Mouse (Mus musculus) CH12.LX (cell line): Measurements from ENCODE around the gene Bcr. TPM values are rescaled to one million over a fixed set of nuclear protein-coding genes. Genes with fewer than 3 reads are reported as not detected.

Experiments
- DNase-seq: peaks from one replicate; pipeline ENCODE4 v3.0.0-alpha.2; 2013; ENCODE audit errors: extremely low read depth
- H3K27ac ChIP-seq: 2 replicates; pipeline ENCODE4 v1.5.1; 2012; ENCODE audit warnings: low read depth, mild to moderate bottlenecking, control low read depth, moderate library complexity; ENCODE audit not compliant: insufficient read depth
- H3K27me3 ChIP-seq: replicated peaks from 2 replicates; pipeline ENCODE3; 2012; ENCODE audit warnings: inconsistent platforms
- H3K36me3 ChIP-seq, 2 experiments: replicated peaks in 1 of 2; 2 replicates each; pipeline versions ENCODE3 to v1.6.1; 2012; ENCODE audit warnings: inconsistent platforms in 1 of 2, low read length in 1 of 2, mild to moderate bottlenecking in 1 of 2, mixed read lengths in 1 of 2, moderate library complexity in 1 of 2; ENCODE audit not compliant: control insufficient read depth in 1 of 2, insufficient read depth in 1 of 2
- H3K4me1 ChIP-seq, 2 experiments: 2 replicates each; pipeline ENCODE4 v1.6.1; 2012; ENCODE audit warnings: inconsistent platforms in 1 of 2, moderate library complexity in 1 of 2; ENCODE audit not compliant: insufficient read depth in 2 of 2, control insufficient read depth in 1 of 2
- H3K4me2 ChIP-seq: 2 replicates; pipeline ENCODE4 v1.6.1; 2012; ENCODE audit warnings: low read depth, mild to moderate bottlenecking, control low read depth; ENCODE audit not compliant: poor library complexity, insufficient read depth, severe bottlenecking
- H3K4me3 ChIP-seq, 3 experiments: fragments of 150-350 bp in 1 of 3; sonication (generic) in 1 of 3; replicated peaks in 1 of 3; 2 replicates each; pipeline versions ENCODE3 to v1.5.1; 2011 to 2012; ENCODE audit warnings: low read depth in 2 of 3, low read length in 2 of 3, mild to moderate bottlenecking in 2 of 3, moderate library complexity in 2 of 3, control low read depth in 1 of 3, improper control_type of control experiment in 1 of 3, inconsistent platforms in 1 of 3, mixed read lengths in 1 of 3; ENCODE audit not compliant: poor library complexity in 1 of 3
- H3K79me2 ChIP-seq: replicated peaks from 2 replicates; pipeline ENCODE4 v1.6.1; 2012; ENCODE audit warnings: mild to moderate bottlenecking, moderate library complexity; ENCODE audit not compliant: control insufficient read depth, poor library complexity, insufficient read depth, severe bottlenecking; ENCODE audit errors: extremely low read depth
- H3K9ac ChIP-seq: 2 replicates; pipeline ENCODE4 v1.6.1; 2012; ENCODE audit warnings: low read depth, mild to moderate bottlenecking, control low read depth, moderate library complexity; ENCODE audit not compliant: insufficient read depth
- H3K9me3 ChIP-seq: replicated peaks from 2 replicates; pipeline ENCODE3; 2012; ENCODE audit warnings: low read length, inconsistent platforms, mixed read lengths
- BHLHE40 ChIP-seq: IDR thresholded peaks from 2 replicates; pipeline ENCODE4 v1.6.1; 2011; ENCODE audit warnings: mild to moderate bottlenecking, low read depth, low read length, improper control_type of control experiment
- CHD1 ChIP-seq: IDR thresholded peaks from 2 replicates; pipeline ENCODE4 v1.6.1; 2012; ENCODE audit warnings: low read depth, low read length, improper control_type of control experiment, inconsistent platforms
- E2F4 ChIP-seq: IDR thresholded peaks from 2 replicates; pipeline ENCODE4 v1.6.1; 2011; ENCODE audit warnings: low read depth, low read length, improper control_type of control experiment; ENCODE audit not compliant: insufficient replicate concordance
- ELF1 ChIP-seq: IDR thresholded peaks from 2 replicates; pipeline ENCODE4 v1.6.1; 2014; ENCODE audit warnings: low read depth, mild to moderate bottlenecking, inconsistent platforms, low read length, improper control_type of control experiment
- GABPA ChIP-seq: IDR thresholded peaks from 2 replicates; pipeline ENCODE4 v1.6.1; 2012; ENCODE audit warnings: low read depth, low read length, improper control_type of control experiment, inconsistent platforms; ENCODE audit not compliant: insufficient replicate concordance
- IRF4 ChIP-seq: IDR thresholded peaks from 2 replicates; pipeline ENCODE4 v1.6.1; 2014; ENCODE audit warnings: low read depth, mild to moderate bottlenecking, inconsistent platforms, low read length, improper control_type of control experiment
- JUND ChIP-seq: conservative IDR thresholded peaks from 2 replicates; pipeline ENCODE4 v1.6.1; 2011; ENCODE audit warnings: low read depth, low read length, improper control_type of control experiment
- MAFK ChIP-seq: IDR thresholded peaks from 2 replicates; pipeline ENCODE4 v1.6.1; 2011; ENCODE audit warnings: low read length, improper control_type of control experiment; ENCODE audit not compliant: insufficient replicate concordance
- MAZ ChIP-seq: IDR thresholded peaks from 2 replicates; pipeline ENCODE4 v1.6.1; 2012; ENCODE audit warnings: low read depth, mild to moderate bottlenecking, inconsistent platforms, low read length, improper control_type of control experiment, moderate library complexity
- MXI1 ChIP-seq: IDR thresholded peaks from 2 replicates; pipeline ENCODE4 v1.6.1; 2011; ENCODE audit warnings: mild to moderate bottlenecking, low read depth, low read length, improper control_type of control experiment
- MYC ChIP-seq: IDR thresholded peaks from 2 replicates; pipeline ENCODE4 v1.6.1; 2011; ENCODE audit warnings: low read depth, mild to moderate bottlenecking, improper control_type of control experiment, low read length
- NELFE ChIP-seq: IDR thresholded peaks from 2 replicates; pipeline ENCODE4 v1.6.1; 2011; ENCODE audit warnings: low read depth, low read length, improper control_type of control experiment
- NRF1 ChIP-seq: IDR thresholded peaks from 2 replicates; pipeline ENCODE4 v1.6.1; 2014; ENCODE audit warnings: low read depth, mild to moderate bottlenecking, inconsistent platforms, low read length, improper control_type of control experiment, moderate library complexity
- POLR2AphosphoS2 ChIP-seq: IDR thresholded peaks from 2 replicates; pipeline ENCODE4 v1.6.1; 2011; ENCODE audit warnings: low read depth, low read length, improper control_type of control experiment
- RAD21 ChIP-seq: IDR thresholded peaks from 2 replicates; pipeline ENCODE4 v1.6.1; 2011; ENCODE audit warnings: low read depth, mild to moderate bottlenecking, low read length, improper control_type of control experiment, moderate library complexity
- SMC3 ChIP-seq: IDR thresholded peaks from 2 replicates; pipeline ENCODE4 v1.6.1; 2011; ENCODE audit warnings: low read depth, low read length, improper control_type of control experiment
- TCF12 ChIP-seq: IDR thresholded peaks from 2 replicates; pipeline ENCODE4 v1.6.1; 2014; ENCODE audit warnings: low read depth, mild to moderate bottlenecking, inconsistent platforms, low read length, improper control_type of control experiment
- USF1 ChIP-seq: IDR thresholded peaks from 2 replicates; pipeline ENCODE4 v1.6.1; 2014; ENCODE audit warnings: low read depth, mild to moderate bottlenecking, inconsistent platforms, low read length, improper control_type of control experiment
- USF2 ChIP-seq: conservative IDR thresholded peaks from 2 replicates; pipeline ENCODE4 v1.6.1; 2011; ENCODE audit warnings: low read depth, low read length, improper control_type of control experiment
- ZKSCAN1 ChIP-seq: IDR thresholded peaks from 2 replicates; pipeline ENCODE4 v1.6.1; 2012; ENCODE audit warnings: low read depth, inconsistent platforms, low read length, improper control_type of control experiment, borderline replicate concordance
- dilution Hi-C: fragments of 300-500 bp; cut with MboI; formaldehyde crosslinking; loops from 2 replicates; pipeline ENCODE4 v1.14.3; 2020; ENCODE audit warnings: low sequenced_read_pairs; ENCODE audit not compliant: extremely low pct_unique_long_range_greater_than_20kb, extremely low pct_ligation_motif_present
- in situ Hi-C: fragments of 300-500 bp; cut with MboI; formaldehyde crosslinking; loops from 3 replicates; pipeline ENCODE4 v1.14.3; 2019; ENCODE audit warnings: low sequenced_read_pairs, low pct_ligation_motif_present, low pct_unique_long_range_greater_than_20kb, mixed read lengths
- polyA plus RNA-seq: library from polyadenylated mRNA; unstranded; fragments of >175 nt; gene quantifications from 2 replicates; pipeline ENCODE4 v1.2.1, GENCODE M21; 2012; ENCODE audit warnings: low read depth; ENCODE audit not compliant: insufficient read length
- total RNA-seq, 2 experiments: library from RNA; depleted of rRNA; stranded (reverse); fragments of 300-350 nt in 1 of 2; fragments of >200 nt in 1 of 2; gene quantifications; 2 replicates each; pipeline ENCODE4 v1.2.3; 2012 to 2014

Bcr gene
- total and polyA plus RNA-seq, 3 experiments = 4.0 to 22.1 (median 20.0) TPM

DNA sequence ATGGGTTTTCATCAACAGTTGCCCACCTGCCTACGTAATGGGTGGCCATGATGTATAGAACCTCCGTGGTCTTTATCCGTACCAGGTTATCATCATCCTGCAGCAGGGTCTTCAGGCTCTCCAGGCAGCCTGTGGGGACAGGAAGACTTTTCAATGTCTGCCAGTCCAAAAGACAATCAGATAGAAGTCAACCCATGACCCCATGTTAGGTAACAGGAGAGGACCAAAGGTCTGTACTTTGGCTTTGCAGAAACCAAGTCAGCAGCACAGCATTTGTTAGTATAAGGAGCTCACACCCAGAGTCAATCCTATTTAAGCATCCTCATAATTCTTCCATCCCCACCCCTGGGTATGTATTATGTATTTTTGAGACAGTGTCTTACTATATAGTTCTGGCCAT, 30.7 kb upstream of the Bcr start:
- H3K4me3 ChIP-seq = no peak overlapping the region
- no peaks in the 10 kb centered on the region for H3K79me2 ChIP-seq
- H3K9ac ChIP-seq = no peak overlapping the region
- H3K9me3 ChIP-seq = no peaks in the 10 kb centered on the region
- H3K27ac ChIP-seq = no peak overlapping the region
- TF ChIP-seq USF2 = no peak
- no peak for TF ChIP-seq USF1
- no peak for TF ChIP-seq BHLHE40
- TF ChIP-seq IRF4 = no peak
- no peak for TF ChIP-seq NELFE
- TF ChIP-seq MAFK = no peak
- TF ChIP-seq MAZ = no peak
- TF ChIP-seq MXI1 = no peak
- TF ChIP-seq ELF1 = no peak
- TF ChIP-seq SMC3 = no peak
- TF ChIP-seq GABPA = no peak
- TF ChIP-seq POLR2AphosphoS2 = no peak
- H3K4me1 ChIP-seq = peaks cover 9 to 20% of the 10 kb centered on the region in 2 experiments
- no peaks in the 10 kb centered on the region for H3K36me3 ChIP-seq
- dilution Hi-C loops = no loop called here
- in situ Hi-C loops = no loop called here
- DNase-seq = no peak
- no peaks in the 10 kb centered on the region for H3K27me3 ChIP-seq
- no peak overlapping the region for H3K4me2 ChIP-seq

DNA sequence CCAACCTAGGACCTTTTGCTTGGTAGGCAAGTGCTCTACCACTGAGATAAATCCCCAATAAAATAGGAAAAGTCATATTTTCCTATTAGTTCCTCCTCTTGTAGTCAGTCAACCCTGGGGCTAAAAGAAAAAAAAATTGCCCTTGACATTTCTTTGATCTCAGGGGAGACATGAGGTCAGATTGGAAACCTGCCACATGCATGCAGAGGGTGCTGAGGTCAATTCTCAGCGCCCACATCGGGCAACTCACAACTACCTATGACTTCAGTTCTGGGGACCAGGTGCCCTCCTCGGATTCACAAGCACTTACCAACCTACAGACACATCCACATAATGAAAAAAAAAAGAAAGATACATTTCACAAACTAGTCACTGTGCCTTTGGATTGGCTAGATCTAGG, 30.2 kb upstream of the Bcr start:
- Histone ChIP-seq H3K36me3 (no peaks in the 10 kb centered on the region), H3K27ac (no peak overlapping the region)
- dilution Hi-C loops = no loop called here

More for the DNA sequence above, 30.2 kb upstream of the Bcr start:
- H3K4me2 ChIP-seq = no peak overlapping the region
- H3K9me3 ChIP-seq = no peaks in the 10 kb centered on the region
- H3K27me3 ChIP-seq = no peaks in the 10 kb centered on the region
- no peak for DNase-seq
- H3K79me2 ChIP-seq = no peaks in the 10 kb centered on the region
- in situ Hi-C loops = no loop called here
- H3K4me3 ChIP-seq = no peak overlapping the region
- no peak for TF ChIP-seq SMC3
- TF ChIP-seq USF2 = no peak
- TF ChIP-seq MAFK = no peak
- TF ChIP-seq TCF12 = no peak
- TF ChIP-seq ELF1 = no peak
- TF ChIP-seq MYC = no peak
- no peak for TF ChIP-seq NRF1
- no peak for TF ChIP-seq CHD1
- TF ChIP-seq RAD21 = no peak
- TF ChIP-seq NELFE = no peak
- TF ChIP-seq ZKSCAN1 = no peak
- TF ChIP-seq JUND = no peak
- TF ChIP-seq E2F4 = no peak
- no peak overlapping the region for H3K9ac ChIP-seq
- H3K4me1 ChIP-seq = peaks cover 9 to 20% of the 10 kb centered on the region in 2 experiments
